24 mouse cellular contexts compared by ENCODE assay signal in the genomic region with DNA sequence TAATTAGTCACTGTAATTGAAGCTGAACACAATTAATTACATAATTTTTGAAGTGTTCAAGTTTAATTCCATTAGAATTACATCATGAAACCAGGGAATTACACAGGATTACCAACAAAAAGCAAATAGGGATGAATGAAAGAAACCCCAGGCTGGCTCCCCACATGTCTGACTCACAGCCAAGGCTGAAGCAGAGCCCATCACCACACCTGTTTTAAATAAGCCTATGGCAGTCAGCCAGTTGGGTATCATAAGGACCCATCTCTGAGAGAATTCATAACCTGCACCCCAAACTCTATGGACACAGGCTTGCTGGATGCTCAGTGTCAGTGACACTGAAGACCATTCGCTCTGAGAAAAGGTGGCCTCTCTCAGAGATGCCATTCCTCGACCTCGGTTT. TPM values are rescaled to one million over a fixed set of nuclear protein-coding genes. Genes with fewer than 3 reads are reported as not detected.
DNase-seq lines count a peak whose midpoint lies in the region; ATAC-seq and TF ChIP-seq lines count a peak whose summit lies in the region.
"Had no signal": no experiment of that assay in that cellular context is flagged by ENCODE, and none has a peak within 500 bp of the region (broad histone marks: within the 10 kb centered on the region; RNA-seq: fewer than 3 reads in every experiment).

No protein-coding gene starts in this region.

- no peak for TF ChIP-seq EP300 in lung, postnatal 0 days (IDR thresholded peaks at IDR 0.05)

- H3K9me3 ChIP-seq in embryonic facial prominence, embryonic 14.5 days (ENCODE audit: control insufficient read depth, low read length), result no peaks in the 10 kb centered on the region
- no peaks in the 10 kb centered on the region for H3K9me3 ChIP-seq in embryonic facial prominence, embryonic 10.5 days
- no peaks in the 10 kb centered on the region for H3K9me3 ChIP-seq in lung, postnatal 0 days (ENCODE audit: low read length)
- no peaks in the 10 kb centered on the region for H3K9me3 ChIP-seq in neural tube, embryonic 15.5 days (replicated peaks)
- H3K9me3 ChIP-seq: embryonic facial prominence, embryonic 12.5 days; embryonic facial prominence, embryonic 15.5 days; forebrain, embryonic 10.5 days; forebrain, embryonic 12.5 days had no signal

- WGBS in embryonic facial prominence, embryonic 14.5 days, result 84% methylated on average over 3 of the region's 3 CpGs
- WGBS in embryonic facial prominence, embryonic 10.5 days, result 94% methylated on average over 3 of the region's 3 CpGs
- WGBS in lung, postnatal 0 days, result 77% methylated on average over 3 of the region's 3 CpGs
- 85% methylated on average over 3 of the region's 3 CpGs for WGBS in neural tube, embryonic 15.5 days

- TF ChIP-seq CTCF in lung, postnatal 0 days (IDR thresholded peaks at IDR 0.05), result no peak

- no peak overlapping the region for H3K27ac ChIP-seq in embryonic facial prominence, embryonic 14.5 days (replicated peaks; ENCODE audit: low read depth, low read length)
- H3K27ac ChIP-seq in embryonic facial prominence, embryonic 10.5 days (replicated peaks), result no peak overlapping the region
- peak overlapping the region; percentile 38; the same call in 1 of the 2 replicates for H3K27ac ChIP-seq in lung, postnatal 0 days (ENCODE audit: low read length)
- H3K27ac ChIP-seq in neural tube, embryonic 15.5 days (replicated peaks), result no peak overlapping the region
- H3K27ac ChIP-seq: embryonic facial prominence, embryonic 12.5 days; embryonic facial prominence, embryonic 15.5 days; forebrain, embryonic 10.5 days; forebrain, embryonic 12.5 days had no signal

- DNase-seq in embryonic facial prominence, embryonic 14.5 days (ENCODE audit: low spot score), result peak; percentile 56
- DNase-seq in embryonic facial prominence, embryonic 10.5 days (ENCODE audit: low spot score), result no peak
- no peak for DNase-seq in lung, postnatal 0 days (ENCODE audit: low spot score)
- no peak for DNase-seq in lung, postnatal 10 days
- DNase-seq in 3T3-L1 (ENCODE audit: low read depth, low spot score) (peak; percentile 90), NIH3T3 (ENCODE audit: low read depth) (peak; percentile 79)
- DNase-seq: adrenal gland, adult 2 months; adrenal gland, postnatal 10 days; adrenal gland, postnatal 25 days; cerebellum, adult 11 months; cerebellum, adult 18-20 months; cerebellum, adult 8-10 months; cerebellum, adult 9-11 months; cerebellum, postnatal 14 days; cerebellum, postnatal 36 days; embryo, embryonic 11 days had no signal

- H3K4me1 ChIP-seq in embryonic facial prominence, embryonic 14.5 days (ENCODE audit: control insufficient read depth, insufficient read depth, low read length), result peaks cover 21% of the 10 kb centered on the region
- H3K4me1 ChIP-seq in embryonic facial prominence, embryonic 10.5 days, result peaks cover 59% of the 10 kb centered on the region
- peaks cover 35% of the 10 kb centered on the region for H3K4me1 ChIP-seq in lung, postnatal 0 days (ENCODE audit: insufficient read depth, low read depth, low read length)
- H3K4me1 ChIP-seq in neural tube, embryonic 15.5 days, result peaks cover 55% of the 10 kb centered on the region

- no peak overlapping the region for H3K4me3 ChIP-seq in embryonic facial prominence, embryonic 14.5 days (ENCODE audit: low read depth, low read length)
- H3K4me3 ChIP-seq in embryonic facial prominence, embryonic 10.5 days, result no peak overlapping the region
- H3K4me3 ChIP-seq in lung, postnatal 0 days (ENCODE audit: low read depth, low read length), result no peak overlapping the region
- H3K4me3 ChIP-seq in neural tube, embryonic 15.5 days (replicated peaks), result no peak overlapping the region
- H3K4me3 ChIP-seq: embryonic facial prominence, embryonic 12.5 days; embryonic facial prominence, embryonic 15.5 days; erythroblast, embryonic 14.5 days; forebrain, embryonic 10.5 days; forebrain, embryonic 12.5 days had no signal

- H3K4me2 ChIP-seq in embryonic facial prominence, embryonic 14.5 days (ENCODE audit: low read depth, low read length), result no peak overlapping the region
- H3K4me2 ChIP-seq in lung, postnatal 0 days (replicated peaks; ENCODE audit: low read depth, low read length), result no peak overlapping the region
- no peak overlapping the region for H3K4me2 ChIP-seq in neural tube, embryonic 15.5 days
- H3K4me2 ChIP-seq: embryonic facial prominence, embryonic 12.5 days; embryonic facial prominence, embryonic 15.5 days; forebrain, embryonic 12.5 days had no signal

- H3K36me3 ChIP-seq in embryonic facial prominence, embryonic 14.5 days (ENCODE audit: control insufficient read depth, insufficient read depth, low read length), result no peaks in the 10 kb centered on the region
- peaks cover 9% of the 10 kb centered on the region for H3K36me3 ChIP-seq in embryonic facial prominence, embryonic 10.5 days (replicated peaks)
- no peaks in the 10 kb centered on the region for H3K36me3 ChIP-seq in lung, postnatal 0 days (ENCODE audit: insufficient read depth, low read length)
- no peaks in the 10 kb centered on the region for H3K36me3 ChIP-seq in neural tube, embryonic 15.5 days
- H3K36me3 ChIP-seq: embryonic facial prominence, embryonic 12.5 days; embryonic facial prominence, embryonic 15.5 days; forebrain, embryonic 12.5 days had no signal

- no peak overlapping the region for H3K9ac ChIP-seq in embryonic facial prominence, embryonic 14.5 days (ENCODE audit: low read depth, low read length)
- no peak overlapping the region for H3K9ac ChIP-seq in lung, postnatal 0 days (replicated peaks; ENCODE audit: low read depth)
- H3K9ac ChIP-seq in neural tube, embryonic 15.5 days (replicated peaks), result no peak overlapping the region
- H3K9ac ChIP-seq: embryonic facial prominence, embryonic 12.5 days; embryonic facial prominence, embryonic 15.5 days; forebrain, embryonic 12.5 days had no signal

- no peak for ATAC-seq in embryonic facial prominence, embryonic 14.5 days (ENCODE audit: low read depth)
- ATAC-seq in lung, postnatal 0 days, result no peak
- no peak for ATAC-seq in neural tube, embryonic 15.5 days (ENCODE audit: low FRiP score)
- ATAC-seq: forebrain, embryonic 14.5 days; forebrain, embryonic 16.5 days had no signal

- H3K27me3 ChIP-seq in embryonic facial prominence, embryonic 14.5 days (replicated peaks; ENCODE audit: control insufficient read depth, insufficient read depth, low read length), result no peaks in the 10 kb centered on the region
- H3K27me3 ChIP-seq in embryonic facial prominence, embryonic 10.5 days (replicated peaks; ENCODE audit: low read depth, poor library complexity, severe bottlenecking), result no peaks in the 10 kb centered on the region
- H3K27me3 ChIP-seq in lung, postnatal 0 days (replicated peaks; ENCODE audit: insufficient read depth, low read length), result no peaks in the 10 kb centered on the region
- H3K27me3 ChIP-seq in neural tube, embryonic 15.5 days (replicated peaks), result no peaks in the 10 kb centered on the region
- H3K27me3 ChIP-seq: embryonic facial prominence, embryonic 15.5 days; forebrain, embryonic 12.5 days had no signal

RNA-seq across cellular contexts. Expression of gene Cux1, which starts 15.2 kb away (rescaled TPM):
- 60.6 and 65.5 TPM in 2 replicates for polyA plus RNA-seq in embryonic facial prominence, embryonic 14.5 days (2014; fragmentation: Nextera tagmentation; extraction: Ambion mirVana)
- polyA plus RNA-seq in embryonic facial prominence, embryonic 10.5 days (2016; fragmentation: Nextera tagmentation; extraction: Ambion mirVana), result 75.3 and 77.8 TPM in 2 replicates
- 68.5 and 74.0 TPM in 2 replicates for polyA plus RNA-seq in lung, postnatal 0 days (2015; fragmentation: Nextera tagmentation; extraction: Ambion mirVana)
- polyA plus RNA-seq in neural tube, embryonic 15.5 days (2015; fragmentation: Nextera tagmentation; extraction: Ambion mirVana), result 87.8 and 96.6 TPM in 2 replicates

Comparison
In these comparisons a context has a peak if more than half of its experiments do, and no peak if none do; other contexts are left out.
1. DNase-seq: peak in embryonic facial prominence, embryonic 14.5 days (single experiment), 3T3-L1 (single experiment) and NIH3T3 (single experiment); none in embryonic facial prominence, embryonic 10.5 days (single experiment), lung, postnatal 0 days (single experiment) and lung, postnatal 10 days (single experiment).